Mouse (Mus musculus) lung, embryonic 15.5 days (tissue): ENCODE results near the gene Cyb561a3. TPM values are rescaled to one million over a fixed set of nuclear protein-coding genes. Genes with fewer than 3 reads are reported as not detected.
"Not testable (repeated sequence)": the region's sequence is repeated elsewhere in the genome, so short reads cannot be mapped to it uniquely, and the experiment has no call there.

Experiments
- ATAC-seq: fragments of 200-750 bp; cut with Nextera tagmentation; 2 replicates; pipeline ENCODE4 v1.8.0; 2017; ENCODE audit warnings: moderate number of reproducible peaks, borderline replicate concordance; ENCODE audit not compliant: low FRiP score, low TSS enrichment; ENCODE audit errors: extremely low read depth
- H3K27ac ChIP-seq: fragments of 300-500 bp; sonication (generic); 2 replicates; pipeline ENCODE4 v1.5.1; 2015; ENCODE audit warnings: moderate library complexity, mild to moderate bottlenecking, inconsistent platforms
- H3K27me3 ChIP-seq: fragments of 300-500 bp; sonication (generic); 2 replicates; pipeline ENCODE4 v1.6.1; 2015; ENCODE audit warnings: inconsistent platforms
- H3K36me3 ChIP-seq: fragments of 300-500 bp; sonication (generic); 2 replicates; pipeline ENCODE4 v1.6.1; 2015; ENCODE audit warnings: inconsistent platforms
- H3K4me1 ChIP-seq: fragments of 300-500 bp; sonication (generic); 2 replicates; pipeline ENCODE4 v1.6.1; 2015; ENCODE audit warnings: inconsistent platforms
- H3K4me2 ChIP-seq: fragments of 300-500 bp; sonication (generic); 2 replicates; pipeline ENCODE4 v1.6.1; 2015; ENCODE audit warnings: inconsistent platforms, mild to moderate bottlenecking, moderate library complexity
- H3K4me3 ChIP-seq: fragments of 300-500 bp; sonication (generic); 2 replicates; pipeline ENCODE4 v1.5.1; 2015; ENCODE audit warnings: mild to moderate bottlenecking, inconsistent platforms
- H3K9ac ChIP-seq: fragments of 300-500 bp; sonication (generic); 2 replicates; pipeline ENCODE4 v1.6.1; 2015; ENCODE audit warnings: inconsistent platforms
- H3K9me3 ChIP-seq: fragments of 300-500 bp; sonication (generic); 2 replicates; pipeline ENCODE4 v1.6.1; 2016; ENCODE audit warnings: inconsistent platforms
- WGBS: fragments of 180-500 bp; shearing (Covaris S2); methylation state at CpG from one replicate; pipeline ENCODE4 v1.1.7; 2015; 5-methylcytosine and 5-hydroxymethylcytosine counted together
- polyA plus RNA-seq: library from polyadenylated mRNA; unstranded; fragments of >200 nt; fragmentation: Nextera tagmentation; extraction: Ambion mirVana; gene quantifications from 2 replicates; pipeline ENCODE4 v1.2.1, GENCODE M21; 2015

The Cyb561a3 gene
- 20.4 and 21.7 TPM in 2 replicates for polyA plus RNA-seq

DNA sequence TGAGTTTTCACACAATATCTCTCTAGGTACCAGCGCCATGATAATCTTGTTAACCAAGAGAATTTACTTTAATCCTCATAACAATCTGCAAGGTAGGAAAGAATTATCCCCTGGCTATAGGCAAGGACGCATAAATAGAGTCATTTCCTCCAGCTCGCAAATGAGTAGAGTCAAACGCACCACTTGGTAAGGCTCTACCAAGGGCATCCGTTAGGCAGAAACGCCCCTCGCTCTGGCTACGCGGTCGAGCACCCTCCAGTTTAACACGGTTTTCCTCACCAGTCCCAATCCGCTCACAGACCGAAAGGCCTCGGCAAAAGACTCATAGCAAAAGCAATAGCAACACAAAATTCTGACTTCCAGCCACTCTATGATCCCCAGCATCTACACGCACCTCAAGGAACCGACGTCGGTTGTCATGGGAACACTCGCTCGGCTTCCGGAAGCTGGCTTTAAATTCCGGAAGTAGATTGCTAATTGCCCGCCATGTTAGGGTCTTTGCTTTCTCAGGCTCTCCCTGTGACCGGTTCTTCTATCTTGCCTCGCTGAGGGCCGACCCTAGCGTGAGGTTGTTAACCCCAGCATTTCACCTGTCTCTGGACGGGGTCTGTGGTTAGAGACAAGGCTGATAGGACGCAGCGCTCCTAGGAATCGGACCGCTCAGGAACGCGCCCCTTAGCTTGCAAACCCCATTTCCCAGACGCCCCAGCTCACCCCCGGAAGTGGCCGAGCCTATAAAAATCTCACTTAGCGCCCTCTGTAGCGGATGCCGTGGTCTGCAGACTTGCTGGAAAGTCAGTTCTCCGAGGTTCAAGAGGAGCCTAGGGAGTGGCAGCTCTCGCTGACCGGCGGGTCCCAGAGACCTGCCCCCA is at the start of gene Cyb561a3, which contains the start of gene Tmem138:
Gene Cyb561a3 (plus strand): TSS at position 483 of the 872 bp plus-strand sequence.
Gene Tmem138 (minus strand): TSS at position 673 of the 872 bp plus-strand sequence.
- Histone ChIP-seq H3K9ac (peak within 1 kb of the TSS; percentile 61), H3K4me3 (peak within 1 kb of the TSS; percentile 58), H3K4me2 (peak within 1 kb of the TSS; percentile 71), H3K27ac (peak within 1 kb of the TSS; percentile 91), H3K9me3 (no peaks in the 10 kb centered on the region), H3K4me1 (peaks cover 16% of the 10 kb centered on the region; the same call in 1 of the 2 replicates), H3K36me3 (peaks cover 28% of the 10 kb centered on the region), H3K27me3 (no peaks in the 10 kb centered on the region)
- WGBS, result under 1% methylated on average over 44 of the region's 44 CpGs
- ATAC-seq, result peak; percentile 92

DNA sequence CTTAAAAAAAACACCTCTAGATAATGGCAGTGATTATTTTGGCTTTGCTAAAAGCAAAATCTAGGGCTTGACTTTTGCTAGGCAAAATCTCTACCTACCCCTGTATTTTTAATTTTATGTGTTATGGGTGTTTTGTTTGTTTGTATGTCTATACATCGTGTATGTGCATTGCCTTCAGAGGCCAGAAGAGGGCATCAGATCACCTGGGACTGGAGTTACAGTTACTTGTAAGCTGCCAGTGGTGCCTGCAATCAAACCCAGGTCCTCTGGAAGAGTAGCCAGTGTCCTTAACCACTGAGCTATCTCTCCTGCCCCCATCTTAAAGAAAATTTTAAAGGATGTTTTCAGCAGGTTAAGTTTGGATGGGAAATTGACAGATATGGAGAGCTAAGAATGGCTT is 46.9 kb upstream of the Cyb561a3 start:
- WGBS, result 94% methylated on average over 1 of the region's 1 CpGs

DNA sequence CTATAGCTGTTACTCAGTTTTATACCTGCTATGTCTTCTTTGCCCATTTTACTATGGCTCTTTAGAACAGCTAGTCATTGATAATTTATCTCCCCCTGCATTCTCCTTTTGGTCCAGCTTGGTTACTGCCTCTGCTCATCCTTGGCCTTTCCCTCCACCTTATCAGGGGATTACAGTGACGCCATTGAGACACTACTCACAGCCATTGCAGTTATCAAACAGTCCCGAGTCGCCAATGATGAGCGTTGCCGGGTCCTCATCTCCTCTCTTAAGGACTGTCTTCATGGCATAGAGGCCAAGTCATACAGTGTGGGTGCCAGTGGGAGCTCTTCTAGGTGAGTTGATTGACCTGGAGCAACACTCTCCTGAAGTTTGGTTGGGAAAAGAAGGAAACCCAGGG is 37.5 kb upstream of the Cyb561a3 start:
- ATAC-seq, result no peak
- Histone ChIP-seq H3K27ac (no peak overlapping the region), H3K4me3 (no peak overlapping the region), H3K9me3 (no peaks in the 10 kb centered on the region), H3K9ac (no peak overlapping the region), H3K4me2 (no peak overlapping the region), H3K36me3 (peaks cover 83% of the 10 kb centered on the region), H3K27me3 (no peaks in the 10 kb centered on the region), H3K4me1 (no peaks in the 10 kb centered on the region)
- 91% methylated on average over 5 of the region's 5 CpGs for WGBS

More for the DNA sequence above, 46.9 kb upstream of the Cyb561a3 start:
- no peak overlapping the region for H3K27ac ChIP-seq
- no peaks in the 10 kb centered on the region for H3K9me3 ChIP-seq
- no peak overlapping the region for H3K4me3 ChIP-seq
- H3K4me1 ChIP-seq, result peaks cover 20% of the 10 kb centered on the region
- H3K36me3 ChIP-seq, result peaks cover 63% of the 10 kb centered on the region
- no peak for ATAC-seq
- no peak overlapping the region for H3K9ac ChIP-seq
- no peaks in the 10 kb centered on the region for H3K27me3 ChIP-seq
- H3K4me2 ChIP-seq, result no peak overlapping the region

DNA sequence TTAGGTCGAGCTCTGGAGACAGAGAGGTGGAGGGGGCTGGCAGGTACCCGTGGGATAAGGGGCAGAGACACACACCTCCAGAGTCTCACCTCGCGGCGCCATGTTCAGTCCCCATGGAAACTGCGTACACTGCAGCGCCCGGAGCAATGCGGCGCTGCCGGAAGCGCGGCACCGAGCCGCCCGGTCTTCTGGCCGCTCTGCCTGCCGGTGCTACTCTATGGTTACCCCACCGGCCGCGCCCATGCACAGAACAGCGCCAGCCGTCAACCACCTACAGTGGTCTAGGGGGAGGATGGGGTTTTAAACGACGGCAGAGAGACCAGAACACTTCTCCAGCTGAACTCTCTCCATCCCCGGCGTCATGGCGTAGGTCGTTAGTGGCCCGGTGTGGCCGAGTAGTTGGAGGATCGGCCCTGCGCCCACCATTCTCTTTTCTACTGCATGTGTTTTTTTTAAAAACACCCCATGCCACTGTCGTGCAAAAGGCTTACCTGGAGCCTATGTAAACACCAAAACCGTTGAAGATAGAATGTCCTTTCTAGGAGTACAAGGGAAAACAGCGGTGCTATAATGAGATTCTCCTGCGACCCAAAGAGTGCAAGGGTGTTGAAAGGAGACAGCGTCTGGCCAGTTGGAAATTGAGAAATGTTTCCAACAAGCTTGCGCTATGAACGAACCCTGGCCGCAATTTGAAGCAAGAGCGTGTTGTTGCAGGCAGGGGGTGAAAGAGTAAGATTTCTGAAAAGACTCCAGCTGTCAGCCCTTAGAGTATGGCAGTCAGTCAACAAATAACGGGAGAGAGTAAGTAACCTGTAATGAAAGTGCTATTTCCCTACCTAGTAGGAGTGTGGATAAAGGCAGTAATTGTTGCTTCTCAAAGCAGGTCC is 21.1 kb upstream of the Cyb561a3 start, which contains the start of gene Tmem216:
Gene Tmem216 (minus strand): TSS at position 615 of the 887 bp plus-strand sequence.
- Histone ChIP-seq H3K36me3 (peaks cover 16% of the 10 kb centered on the region), H3K4me1 (peaks cover 13% of the 10 kb centered on the region), H3K27ac (peak within 1 kb of the TSS; percentile 49), H3K4me3 (peak within 1 kb of the TSS; percentile 70), H3K9ac (peak within 1 kb of the TSS; percentile 60), H3K27me3 (no peaks in the 10 kb centered on the region), H3K4me2 (peak within 1 kb of the TSS; percentile 78), H3K9me3 (no peaks in the 10 kb centered on the region)
- peak; percentile 98 for ATAC-seq
- 1% methylated on average over 43 of the region's 43 CpGs for WGBS

DNA sequence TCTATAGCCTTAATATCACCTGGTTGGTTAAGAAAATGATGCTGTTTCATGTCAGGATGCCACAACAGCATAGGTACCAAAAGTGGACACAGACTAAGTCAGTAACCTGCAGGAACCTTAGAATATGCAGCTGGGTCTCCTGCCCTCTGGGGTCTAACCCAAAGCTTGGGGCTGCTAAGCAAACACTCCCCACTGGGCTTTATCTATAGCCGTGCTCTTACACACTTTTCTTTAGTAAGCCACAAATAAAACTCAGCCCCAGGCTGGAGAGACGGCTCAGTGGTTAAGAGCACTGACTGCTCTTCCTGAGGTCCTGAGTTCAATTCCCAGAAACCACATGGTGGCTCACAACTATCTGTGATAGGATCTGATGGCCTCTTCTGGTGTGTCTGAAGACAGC is 20.0 kb upstream of the Cyb561a3 start:
- WGBS, result 62% methylated on average over 2 of the region's 2 CpGs
- Histone ChIP-seq H3K4me2 (no peak overlapping the region), H3K4me1 (peaks cover 16% of the 10 kb centered on the region), H3K36me3 (0 out of 2 replicates have a peak, but pooled peaks cover 5% of the 10 kb centered on the region), H3K9ac (no peak overlapping the region), H3K4me3 (no peak overlapping the region), H3K27ac (no peak overlapping the region), H3K9me3 (no peaks in the 10 kb centered on the region), H3K27me3 (no peaks in the 10 kb centered on the region)
- no peak for ATAC-seq

DNA sequence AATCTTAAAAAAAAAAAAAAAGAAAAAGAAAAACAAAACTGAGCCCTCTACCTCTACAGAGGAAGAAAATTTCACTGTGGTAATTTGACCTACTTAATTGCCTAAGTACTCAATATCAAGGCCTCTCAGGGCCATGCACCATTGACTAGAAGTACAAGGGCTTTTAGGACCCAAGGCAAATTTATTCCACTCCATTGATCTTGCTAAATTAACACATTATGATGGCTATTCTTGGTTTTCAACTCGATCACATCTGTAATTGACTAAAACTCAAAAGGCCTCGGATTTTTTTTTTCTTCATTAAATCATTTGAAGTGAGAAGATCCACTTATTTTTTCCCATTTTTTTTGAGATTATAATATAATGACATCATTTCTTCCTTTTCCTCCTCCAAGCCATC is 19.5 kb upstream of the Cyb561a3 start:
- Histone ChIP-seq H3K9ac (no peak overlapping the region), H3K4me1 (peaks cover 16% of the 10 kb centered on the region), H3K27me3 (no peaks in the 10 kb centered on the region), H3K4me2 (no peak overlapping the region), H3K4me3 (no peak overlapping the region), H3K27ac (no peak overlapping the region), H3K36me3 (0 out of 2 replicates have a peak, but pooled peaks cover 3% of the 10 kb centered on the region), H3K9me3 (no peaks in the 10 kb centered on the region)
- WGBS, result 78% methylated on average over 2 of the region's 2 CpGs
- ATAC-seq, result no peak

DNA sequence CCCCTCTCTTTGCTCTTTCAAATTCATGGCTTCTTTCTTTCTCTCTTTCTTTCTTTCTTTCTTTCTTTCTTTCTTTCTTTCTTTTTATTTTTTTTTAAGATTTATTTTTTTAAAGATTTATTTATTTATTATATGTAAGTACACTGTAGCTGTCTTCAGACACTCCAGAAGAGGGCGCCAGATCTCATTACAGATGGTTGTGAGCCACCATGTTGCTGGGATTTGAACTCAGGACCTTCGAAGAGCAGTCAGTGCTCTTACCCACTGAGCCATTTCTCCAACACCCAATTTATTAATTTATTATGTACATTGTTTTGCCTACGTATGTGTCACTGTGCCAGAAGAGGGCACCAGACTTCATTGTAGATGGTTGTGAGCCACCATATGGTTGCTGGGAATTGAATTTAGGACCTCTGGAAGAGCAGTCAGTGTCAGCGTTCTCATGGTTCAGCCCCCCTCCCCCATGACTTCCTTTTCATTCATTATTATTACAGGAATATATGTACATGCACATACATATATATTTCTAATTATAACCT is 19.1 kb upstream of the Cyb561a3 start:
- 71% methylated on average over 4 of the region's 4 CpGs for WGBS
- not testable (repeated sequence) for H3K4me3 ChIP-seq, H3K27ac ChIP-seq, H3K36me3 ChIP-seq, ATAC-seq, H3K9me3 ChIP-seq, H3K9ac ChIP-seq, H3K27me3 ChIP-seq, H3K4me2 ChIP-seq
- peaks cover 16% of the 10 kb centered on the region for H3K4me1 ChIP-seq

DNA sequence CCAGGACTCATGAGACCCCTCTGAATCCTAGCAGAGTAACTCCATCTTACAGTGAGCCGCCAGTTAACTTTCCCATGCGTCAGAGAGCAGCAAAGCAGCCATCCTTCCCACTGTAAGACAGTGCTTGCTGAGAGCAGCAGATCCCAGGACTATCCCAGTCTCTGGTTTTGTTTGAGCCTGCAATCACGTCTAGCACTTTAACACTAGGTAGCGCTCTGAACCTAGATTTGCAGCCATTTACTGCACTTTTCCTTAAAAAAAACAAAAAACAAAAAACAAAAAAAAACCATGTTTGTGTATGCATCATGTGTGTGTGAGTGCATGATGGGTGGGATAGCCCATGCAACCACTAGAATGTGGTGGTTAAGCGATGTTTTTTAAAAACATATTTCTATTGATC is 16.9 kb upstream of the Cyb561a3 start:
- Histone ChIP-seq H3K9ac (no peak overlapping the region), H3K4me1 (peaks cover 9% of the 10 kb centered on the region; the same call in 1 of the 2 replicates), H3K27ac (no peak overlapping the region), H3K27me3 (no peaks in the 10 kb centered on the region), H3K4me2 (no peak overlapping the region), H3K36me3 (no peaks in the 10 kb centered on the region), H3K9me3 (no peaks in the 10 kb centered on the region), H3K4me3 (no peak overlapping the region)
- no peak for ATAC-seq
- 40% methylated on average over 5 of the region's 5 CpGs for WGBS

DNA sequence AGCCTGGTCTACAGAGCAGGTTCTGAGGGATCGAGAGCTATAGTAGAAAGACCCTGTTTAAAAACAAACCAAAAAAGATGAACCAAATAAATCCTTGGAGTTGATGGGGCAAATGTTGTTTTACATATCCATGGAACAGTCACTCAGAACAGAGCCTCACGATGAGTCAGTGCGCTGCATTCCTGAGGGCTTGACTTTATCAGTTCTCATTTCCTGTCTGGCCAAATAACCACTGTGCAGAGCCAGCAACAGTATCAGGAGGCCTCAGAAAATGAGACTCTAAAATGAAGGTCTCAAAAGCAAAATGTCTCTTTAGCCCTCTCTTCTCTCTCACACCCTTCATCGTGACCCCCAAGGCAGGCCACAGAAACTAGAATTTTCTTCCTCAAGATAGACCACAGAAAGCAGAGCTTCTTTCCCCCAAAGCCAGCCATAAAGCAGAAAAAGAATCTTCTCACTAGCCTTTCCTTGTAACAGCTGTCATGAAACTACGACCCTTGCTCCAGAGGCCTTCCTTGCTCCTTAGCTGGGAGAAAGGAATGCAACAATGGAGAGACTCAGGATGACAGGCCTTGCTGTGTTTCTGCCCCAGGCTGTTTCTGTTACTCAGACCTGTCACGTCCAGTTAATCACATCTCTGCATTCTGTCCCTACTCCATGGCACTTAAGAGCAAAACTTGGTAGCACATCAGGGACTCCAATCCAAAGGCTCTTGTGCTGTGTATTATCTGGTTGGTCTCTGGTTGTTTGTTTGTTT is 15.2 kb upstream of the Cyb561a3 start:
- Histone ChIP-seq H3K9me3 (no peaks in the 10 kb centered on the region), H3K4me2 (no peak overlapping the region), H3K36me3 (no peaks in the 10 kb centered on the region), H3K4me3 (no peak overlapping the region), H3K27me3 (no peaks in the 10 kb centered on the region), H3K4me1 (0 out of 2 replicates have a peak, but pooled peaks cover 4% of the 10 kb centered on the region), H3K27ac (peak overlapping the region; percentile 66), H3K9ac (no peak overlapping the region)
- WGBS, result 40% methylated on average over 6 of the region's 6 CpGs
- peak; percentile 81; the same call in 1 of the 2 replicates for ATAC-seq

DNA sequence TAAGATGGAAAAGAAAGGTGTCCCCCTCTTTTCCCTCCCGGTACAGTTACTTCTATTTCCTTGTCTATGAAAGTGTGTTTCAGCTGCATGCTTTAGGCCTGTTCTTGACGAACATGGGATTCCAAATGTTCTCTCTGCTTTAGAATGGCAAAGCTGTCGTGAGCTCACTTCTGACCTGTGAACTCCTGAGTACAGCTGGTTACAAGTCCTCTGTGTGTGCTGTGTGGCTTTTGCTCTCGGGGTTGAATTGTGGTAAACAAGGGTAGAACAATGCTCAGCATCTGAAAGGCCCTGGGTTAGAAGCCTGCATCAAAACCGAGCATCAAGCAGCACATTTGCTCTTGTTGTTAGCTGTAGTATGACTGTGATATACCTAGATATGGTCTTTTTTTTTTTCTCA is 14.6 kb upstream of the Cyb561a3 start:
- WGBS, result 53% methylated on average over 5 of the region's 5 CpGs
- no peaks in the 10 kb centered on the region for H3K27me3 ChIP-seq
- no peak overlapping the region for H3K4me3 ChIP-seq
- H3K4me2 ChIP-seq, result no peak overlapping the region
- H3K9me3 ChIP-seq, result no peaks in the 10 kb centered on the region
- H3K36me3 ChIP-seq, result no peaks in the 10 kb centered on the region
- H3K4me1 ChIP-seq, result 0 out of 2 replicates have a peak, but pooled peaks cover 4% of the 10 kb centered on the region
- no peak for ATAC-seq
- peak overlapping the region; percentile 66; the same call in 1 of the 2 replicates for H3K27ac ChIP-seq
- no peak overlapping the region for H3K9ac ChIP-seq

DNA sequence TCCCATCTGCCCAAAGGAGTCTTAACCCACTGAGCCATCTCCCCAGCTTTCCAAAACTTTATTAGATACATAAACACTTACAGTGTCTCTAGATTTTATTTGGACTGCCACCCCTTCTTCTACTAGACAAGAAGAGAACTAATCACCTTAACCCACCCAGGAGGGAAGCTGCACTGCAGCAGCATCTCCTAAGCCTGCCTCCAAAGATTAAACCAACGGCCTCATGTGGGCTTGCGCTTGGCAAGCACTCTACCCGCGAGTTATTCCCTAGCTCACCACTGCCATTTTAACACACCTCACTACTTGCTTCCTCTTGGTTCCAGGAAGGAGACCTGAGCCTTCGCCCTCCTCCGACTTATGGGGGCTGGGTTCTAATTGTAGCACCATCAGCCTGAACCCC is 12.7 kb upstream of the Cyb561a3 start:
- Histone ChIP-seq H3K27me3 (no peaks in the 10 kb centered on the region), H3K9ac (no peak overlapping the region), H3K36me3 (no peaks in the 10 kb centered on the region), H3K9me3 (no peaks in the 10 kb centered on the region), H3K4me3 (no peak overlapping the region), H3K4me1 (0 out of 2 replicates have a peak, but pooled peaks cover 4% of the 10 kb centered on the region), H3K27ac (no peak overlapping the region), H3K4me2 (no peak overlapping the region)
- no peak for ATAC-seq
- 73% methylated on average over 6 of the region's 6 CpGs for WGBS
